Mouse (Mus musculus) liver, embryonic 12.5 days (tissue): ENCODE measurements around the gene D630003M21Rik. TPM values are rescaled to one million over a fixed set of nuclear protein-coding genes. Genes with fewer than 3 reads are reported as not detected.

Source experiments
- ATAC-seq: fragments of 200-750 bp; cut with Nextera tagmentation; 2 replicates; pipeline ENCODE4 v1.8.0; 2017; ENCODE audit warnings: moderate number of reproducible peaks, mild to moderate bottlenecking, moderate library complexity
- H3K27ac ChIP-seq: fragments of 300-500 bp; sonication (generic); 2 replicates; pipeline ENCODE4 v1.5.1; 2016; ENCODE audit warnings: mild to moderate bottlenecking
- H3K27me3 ChIP-seq: fragments of 300-500 bp; sonication (generic); replicated peaks from 2 replicates; pipeline ENCODE4 v1.6.1; 2016; ENCODE audit warnings: mild to moderate bottlenecking, moderate library complexity
- H3K36me3 ChIP-seq: fragments of 300-500 bp; sonication (generic); 2 replicates; pipeline ENCODE4 v1.6.1; 2016; ENCODE audit warnings: mild to moderate bottlenecking, moderate library complexity
- H3K4me1 ChIP-seq: fragments of 300-500 bp; sonication (generic); 2 replicates; pipeline ENCODE4 v1.6.1; 2016
- H3K4me2 ChIP-seq: fragments of 300-500 bp; sonication (generic); 2 replicates; pipeline ENCODE4 v1.6.1; 2016; ENCODE audit warnings: mild to moderate bottlenecking, moderate library complexity
- H3K4me3 ChIP-seq: fragments of 300-500 bp; sonication (generic); 2 replicates; pipeline ENCODE4 v1.5.1; 2016; ENCODE audit warnings: mild to moderate bottlenecking, moderate library complexity
- H3K9ac ChIP-seq: fragments of 300-500 bp; sonication (generic); 2 replicates; pipeline ENCODE4 v1.6.1; 2016; ENCODE audit warnings: mild to moderate bottlenecking, moderate library complexity
- H3K9me3 ChIP-seq: fragments of 300-500 bp; sonication (generic); replicated peaks from 2 replicates; pipeline ENCODE4 v1.6.1; 2016; ENCODE audit warnings: mild to moderate bottlenecking, moderate library complexity
- WGBS: fragments of 180-500 bp; shearing (Covaris S2); methylation state at CpG from one replicate; pipeline ENCODE4 v1.1.7; 2016; ENCODE audit not compliant: insufficient replicate concordance; 5-methylcytosine and 5-hydroxymethylcytosine counted together
- polyA plus RNA-seq: library from polyadenylated mRNA; unstranded; fragments of >200 nt; fragmentation: Nextera tagmentation; extraction: Ambion mirVana; gene quantifications from 2 replicates; pipeline ENCODE4 v1.2.1, GENCODE M21; 2016

Gene D630003M21Rik
- polyA plus RNA-seq, 1 experiment from 2014 or later, result 0.39 TPM

- Histone ChIP-seq H3K4me3 (peak overlapping the region; percentile 74), H3K36me3 (peaks cover 27% of the 10 kb centered on the region), H3K27ac (peak overlapping the region; percentile 98), H3K27me3 (no peaks in the 10 kb centered on the region), H3K9ac (peak overlapping the region; percentile 87), H3K4me1 (peaks cover 71% of the 10 kb centered on the region), H3K4me2 (peak overlapping the region; percentile 79), H3K9me3 (no peaks in the 10 kb centered on the region)
- WGBS, result 51% methylated on average over 5 of the region's 5 CpGs
- no peak for ATAC-seq
Measured at GRCm38 (mm10) chr2:158145528-158146065, 83.4 kb downstream of the D630003M21Rik start.

DNA sequence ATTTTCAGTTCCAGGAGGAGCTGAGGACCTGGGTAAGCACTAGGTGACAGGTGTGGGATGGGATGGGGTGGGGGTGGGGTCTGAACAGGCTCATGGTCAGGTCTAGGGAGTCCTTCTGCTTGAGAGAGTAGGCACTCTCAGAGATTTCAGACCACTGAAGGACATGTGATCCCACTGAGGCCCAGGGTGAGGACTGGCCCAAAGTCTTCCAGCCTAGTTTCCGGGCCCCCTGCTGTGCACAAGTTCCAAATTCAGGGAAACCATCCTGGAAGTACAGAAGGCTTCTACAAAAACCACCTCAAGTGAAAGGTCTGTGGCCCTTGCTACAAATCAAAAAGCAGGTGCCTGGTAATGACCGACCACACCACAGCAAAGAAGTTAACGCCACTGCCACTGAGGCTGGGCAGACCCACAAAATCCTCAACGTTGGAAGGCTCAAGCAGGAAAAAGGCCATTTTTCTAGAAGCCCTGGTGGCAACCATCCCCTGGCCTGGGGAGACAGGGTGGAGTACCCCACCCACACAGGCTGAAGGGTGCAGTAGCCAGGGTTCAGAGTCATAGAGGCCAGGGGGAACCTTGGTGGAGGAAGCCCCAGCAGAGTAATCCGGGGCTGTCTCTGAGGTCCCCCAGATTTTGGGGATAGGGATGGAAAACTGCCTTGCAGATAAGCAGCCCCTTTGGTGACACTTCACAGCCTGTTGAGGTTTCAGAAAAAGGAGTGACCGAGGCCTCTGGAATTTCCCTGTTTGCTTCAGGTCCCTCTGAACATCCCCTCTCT, 84.1 kb downstream of the D630003M21Rik start:
- Histone ChIP-seq H3K27me3 (no peaks in the 10 kb centered on the region), H3K36me3 (peaks cover 34% of the 10 kb centered on the region), H3K27ac (peak overlapping the region; percentile 98), H3K9ac (peak overlapping the region; percentile 87), H3K4me2 (peak overlapping the region; percentile 79), H3K4me3 (peak overlapping the region; percentile 74), H3K9me3 (no peaks in the 10 kb centered on the region), H3K4me1 (peaks cover 77% of the 10 kb centered on the region)
- no peak for ATAC-seq
- WGBS, result 62% methylated on average over 6 of the region's 6 CpGs

DNA sequence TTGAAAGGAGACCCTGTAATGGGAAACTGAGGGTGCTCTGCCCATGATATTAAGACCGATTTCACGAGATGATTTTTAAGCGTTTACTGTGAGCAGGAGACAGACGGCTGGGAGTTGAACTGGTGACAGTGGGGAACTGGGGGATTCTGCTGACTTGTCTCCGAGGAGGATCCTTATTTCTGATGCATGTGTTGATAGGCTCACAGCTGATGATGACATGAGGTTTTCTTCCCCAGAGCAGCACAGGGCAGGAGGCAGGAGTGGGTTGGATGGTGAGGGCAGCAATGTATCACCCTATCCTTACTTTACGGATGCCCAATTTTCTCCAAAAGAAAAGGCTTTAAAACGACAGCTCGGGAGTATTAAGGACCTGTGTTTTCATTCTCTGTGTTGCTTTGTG, 84.8 kb downstream of the D630003M21Rik start:
- Histone ChIP-seq H3K27ac (peak overlapping the region; percentile 98), H3K27me3 (no peaks in the 10 kb centered on the region), H3K4me3 (peak overlapping the region; percentile 74), H3K4me1 (peaks cover 84% of the 10 kb centered on the region), H3K4me2 (peak overlapping the region; percentile 79), H3K9me3 (no peaks in the 10 kb centered on the region), H3K9ac (peak overlapping the region; percentile 87), H3K36me3 (peaks cover 41% of the 10 kb centered on the region)
- 44% methylated on average over 8 of the region's 8 CpGs for WGBS
- no peak for ATAC-seq

DNA sequence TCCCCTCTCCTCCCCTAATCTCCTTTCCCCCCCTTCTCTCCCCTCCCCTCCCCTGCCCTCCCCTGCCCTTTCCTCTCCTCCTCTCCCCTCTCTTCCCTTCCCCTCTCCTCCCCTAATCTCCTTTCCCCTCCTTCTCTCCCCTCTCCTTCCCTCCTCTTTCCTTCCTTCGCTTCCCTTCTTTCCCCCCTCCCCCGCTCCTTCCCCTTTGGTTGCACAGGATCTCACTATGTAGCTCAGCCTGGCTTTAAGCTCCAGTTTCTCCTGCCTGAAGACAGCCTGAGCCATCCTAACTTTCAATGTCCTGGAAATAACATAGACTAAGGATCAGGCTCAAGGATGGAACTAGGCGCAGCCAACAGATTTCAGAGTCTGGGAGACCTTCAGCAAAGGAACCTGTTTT, 85.2 kb downstream of the D630003M21Rik start:
- Histone ChIP-seq H3K4me2 (peak overlapping the region; percentile 79), H3K27ac (peak overlapping the region; percentile 98)
- no peak for ATAC-seq

GRCm38 (mm10) chr2:158142981-158143380, 86.0 kb downstream of the D630003M21Rik start:
- H3K9ac ChIP-seq, result peak overlapping the region; percentile 87
- H3K4me3 ChIP-seq, result peak overlapping the region; percentile 74
- peak overlapping the region; percentile 98 for H3K27ac ChIP-seq
- H3K4me2 ChIP-seq, result peak overlapping the region; percentile 79
- no peaks in the 10 kb centered on the region for H3K27me3 ChIP-seq
- WGBS, result 64% methylated on average over 18 of the region's 18 CpGs
- H3K36me3 ChIP-seq, result peaks cover 53% of the 10 kb centered on the region
- ATAC-seq, result no peak
- H3K9me3 ChIP-seq, result no peaks in the 10 kb centered on the region
- H3K4me1 ChIP-seq, result peaks cover 87% of the 10 kb centered on the region

More for the DNA sequence above, 85.2 kb downstream of the D630003M21Rik start:
- no peaks in the 10 kb centered on the region for H3K9me3 ChIP-seq
- peaks cover 89% of the 10 kb centered on the region for H3K4me1 ChIP-seq
- WGBS, result 41% methylated on average over 3 of the region's 3 CpGs
- peaks cover 45% of the 10 kb centered on the region for H3K36me3 ChIP-seq
- H3K4me3 ChIP-seq, result peak overlapping the region; percentile 74
- no peaks in the 10 kb centered on the region for H3K27me3 ChIP-seq
- peak overlapping the region; percentile 87 for H3K9ac ChIP-seq

- peaks cover 63% of the 10 kb centered on the region for H3K36me3 ChIP-seq
- no peaks in the 10 kb centered on the region for H3K9me3 ChIP-seq
- H3K4me2 ChIP-seq, result peak overlapping the region; percentile 79
- peaks cover 83% of the 10 kb centered on the region for H3K4me1 ChIP-seq
- 8% methylated on average over 7 of the region's 7 CpGs for WGBS
- H3K4me3 ChIP-seq, result peak overlapping the region; percentile 74
- peak; percentile 90 for ATAC-seq
- peak overlapping the region; percentile 87 for H3K9ac ChIP-seq
- H3K27me3 ChIP-seq, result no peaks in the 10 kb centered on the region
- peak overlapping the region; percentile 98 for H3K27ac ChIP-seq
Measured at GRCm38 (mm10) chr2:158141690-158142440, 87.2 kb downstream of the D630003M21Rik start.

DNA sequence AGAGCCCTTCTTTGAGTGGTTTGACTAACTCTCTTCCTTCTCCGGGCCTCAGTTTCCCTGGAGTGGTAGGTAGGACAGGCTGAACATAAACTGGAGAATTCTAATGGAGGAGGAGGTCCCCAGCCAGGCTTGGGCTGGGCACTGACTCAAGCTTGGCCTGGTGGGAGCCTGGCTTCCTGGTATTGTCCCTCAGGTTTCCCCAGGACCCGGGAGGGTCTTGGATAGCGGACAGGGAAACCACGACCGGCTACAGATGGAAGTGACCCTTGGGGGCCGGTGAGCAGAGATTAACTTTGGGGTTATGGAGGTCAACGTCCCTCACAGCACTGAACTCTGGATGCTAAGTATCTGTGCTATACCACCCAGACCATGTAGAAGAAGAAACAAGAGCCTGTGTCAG, 87.8 kb downstream of the D630003M21Rik start:
- ATAC-seq, result no peak
- peak overlapping the region; percentile 87 for H3K9ac ChIP-seq
- no peaks in the 10 kb centered on the region for H3K27me3 ChIP-seq
- peak overlapping the region; percentile 98 for H3K27ac ChIP-seq
- peak overlapping the region; percentile 74 for H3K4me3 ChIP-seq
- no peaks in the 10 kb centered on the region for H3K9me3 ChIP-seq
- peaks cover 69% of the 10 kb centered on the region for H3K36me3 ChIP-seq
- WGBS, result 41% methylated on average over 7 of the region's 7 CpGs
- H3K4me2 ChIP-seq, result peak overlapping the region; percentile 79
- peaks cover 85% of the 10 kb centered on the region for H3K4me1 ChIP-seq

GRCm38 (mm10) chr2:158140664-158141063, 88.4 kb downstream of the D630003M21Rik start:
- 71% methylated on average over 5 of the region's 5 CpGs for WGBS
- Histone ChIP-seq H3K4me1 (peaks cover 81% of the 10 kb centered on the region), H3K9me3 (no peaks in the 10 kb centered on the region), H3K4me3 (no peak overlapping the region; the same call in 1 of the 2 replicates), H3K4me2 (peak overlapping the region; percentile 79), H3K27ac (peak overlapping the region; percentile 98), H3K9ac (peak overlapping the region; percentile 87), H3K27me3 (no peaks in the 10 kb centered on the region), H3K36me3 (peaks cover 75% of the 10 kb centered on the region)
- no peak for ATAC-seq

- H3K9ac ChIP-seq, result 0 out of 2 replicates have a peak overlapping the region, but pooled peaks have one; percentile 10
- peaks cover 75% of the 10 kb centered on the region for H3K4me1 ChIP-seq
- H3K4me2 ChIP-seq, result peak overlapping the region; percentile 79; the same call in 1 of the 2 replicates
- no peak overlapping the region for H3K4me3 ChIP-seq
- WGBS, result 59% methylated on average over 7 of the region's 7 CpGs
- H3K9me3 ChIP-seq, result no peaks in the 10 kb centered on the region
- H3K36me3 ChIP-seq, result peaks cover 86% of the 10 kb centered on the region
- ATAC-seq, result no peak
- H3K27ac ChIP-seq, result peak overlapping the region; percentile 98
- H3K27me3 ChIP-seq, result no peaks in the 10 kb centered on the region
Measured at GRCm38 (mm10) chr2:158139628-158140027, 89.4 kb downstream of the D630003M21Rik start.

- ATAC-seq, result no peak
- H3K9ac ChIP-seq, result no peak overlapping the region
- no peak overlapping the region for H3K4me2 ChIP-seq
- H3K27me3 ChIP-seq, result no peaks in the 10 kb centered on the region
- WGBS, result 95% methylated on average over 9 of the region's 9 CpGs
- H3K4me1 ChIP-seq, result peaks cover 74% of the 10 kb centered on the region
- no peak overlapping the region for H3K4me3 ChIP-seq
- H3K27ac ChIP-seq, result peak overlapping the region; percentile 98; the same call in 1 of the 2 replicates
- peaks cover 94% of the 10 kb centered on the region for H3K36me3 ChIP-seq
- no peaks in the 10 kb centered on the region for H3K9me3 ChIP-seq
Measured at GRCm38 (mm10) chr2:158138778-158139177, 90.2 kb downstream of the D630003M21Rik start.

- no peaks in the 10 kb centered on the region for H3K27me3 ChIP-seq
- no peak overlapping the region for H3K4me3 ChIP-seq
- H3K36me3 ChIP-seq, result peaks cover 98% of the 10 kb centered on the region
- H3K9me3 ChIP-seq, result no peaks in the 10 kb centered on the region
- peaks cover 71% of the 10 kb centered on the region for H3K4me1 ChIP-seq
- no peak overlapping the region for H3K4me2 ChIP-seq
- no peak for ATAC-seq
- 85% methylated on average over 12 of the region's 12 CpGs for WGBS
- no peak overlapping the region for H3K27ac ChIP-seq
- H3K9ac ChIP-seq, result no peak overlapping the region
Measured at GRCm38 (mm10) chr2:158137771-158138170, 91.3 kb downstream of the D630003M21Rik start.
